Mouse (Mus musculus) lung, embryonic 15.5 days (tissue): ENCODE measurements around the gene Cuedc1. TPM values are rescaled to one million over a fixed set of nuclear protein-coding genes. Genes with fewer than 3 reads are reported as not detected.
A peak's percentile ranks its signal among the peaks of the same experiment; 100 is the strongest.

ENCODE experiments used
- ATAC-seq: fragments of 200-750 bp; cut with Nextera tagmentation; 2 replicates; pipeline ENCODE4 v1.8.0; 2017; ENCODE audit warnings: moderate number of reproducible peaks, borderline replicate concordance; ENCODE audit not compliant: low FRiP score, low TSS enrichment; ENCODE audit errors: extremely low read depth
- H3K27ac ChIP-seq: fragments of 300-500 bp; sonication (generic); 2 replicates; pipeline ENCODE4 v1.5.1; 2015; ENCODE audit warnings: moderate library complexity, mild to moderate bottlenecking, inconsistent platforms
- H3K27me3 ChIP-seq: fragments of 300-500 bp; sonication (generic); 2 replicates; pipeline ENCODE4 v1.6.1; 2015; ENCODE audit warnings: inconsistent platforms
- H3K36me3 ChIP-seq: fragments of 300-500 bp; sonication (generic); 2 replicates; pipeline ENCODE4 v1.6.1; 2015; ENCODE audit warnings: inconsistent platforms
- H3K4me1 ChIP-seq: fragments of 300-500 bp; sonication (generic); 2 replicates; pipeline ENCODE4 v1.6.1; 2015; ENCODE audit warnings: inconsistent platforms
- H3K4me2 ChIP-seq: fragments of 300-500 bp; sonication (generic); 2 replicates; pipeline ENCODE4 v1.6.1; 2015; ENCODE audit warnings: inconsistent platforms, mild to moderate bottlenecking, moderate library complexity
- H3K4me3 ChIP-seq: fragments of 300-500 bp; sonication (generic); 2 replicates; pipeline ENCODE4 v1.5.1; 2015; ENCODE audit warnings: mild to moderate bottlenecking, inconsistent platforms
- H3K9ac ChIP-seq: fragments of 300-500 bp; sonication (generic); 2 replicates; pipeline ENCODE4 v1.6.1; 2015; ENCODE audit warnings: inconsistent platforms
- H3K9me3 ChIP-seq: fragments of 300-500 bp; sonication (generic); 2 replicates; pipeline ENCODE4 v1.6.1; 2016; ENCODE audit warnings: inconsistent platforms
- WGBS: fragments of 180-500 bp; shearing (Covaris S2); methylation state at CpG from one replicate; pipeline ENCODE4 v1.1.7; 2015; 5-methylcytosine and 5-hydroxymethylcytosine counted together
- polyA plus RNA-seq: library from polyadenylated mRNA; unstranded; fragments of >200 nt; fragmentation: Nextera tagmentation; extraction: Ambion mirVana; gene quantifications from 2 replicates; pipeline ENCODE4 v1.2.1, GENCODE M21; 2015

The Cuedc1 gene
- polyA plus RNA-seq, 1 experiment from 2014 or later = 19.7 TPM

DNA sequence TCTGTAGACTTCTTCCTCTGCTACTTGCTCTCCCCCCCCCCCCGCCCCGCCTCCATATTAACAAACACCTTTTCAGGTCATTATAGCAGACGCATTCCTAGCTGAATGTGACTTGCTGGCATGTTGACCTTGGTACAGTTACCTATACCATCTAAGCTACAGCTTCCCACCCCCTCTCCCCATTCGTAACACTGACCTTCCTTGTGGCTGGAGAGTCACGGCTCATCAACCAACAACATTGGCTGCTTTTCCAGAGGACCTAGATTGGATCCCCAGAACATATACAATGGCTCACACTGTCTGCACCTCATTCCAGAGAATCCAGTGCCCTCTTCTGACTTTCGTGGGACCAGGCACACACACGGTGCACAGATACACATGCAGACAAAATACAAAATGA is 27.6 kb downstream of the Cuedc1 start:
- WGBS = 55% methylated on average over 7 of the region's 7 CpGs
- ATAC-seq = no peak

DNA sequence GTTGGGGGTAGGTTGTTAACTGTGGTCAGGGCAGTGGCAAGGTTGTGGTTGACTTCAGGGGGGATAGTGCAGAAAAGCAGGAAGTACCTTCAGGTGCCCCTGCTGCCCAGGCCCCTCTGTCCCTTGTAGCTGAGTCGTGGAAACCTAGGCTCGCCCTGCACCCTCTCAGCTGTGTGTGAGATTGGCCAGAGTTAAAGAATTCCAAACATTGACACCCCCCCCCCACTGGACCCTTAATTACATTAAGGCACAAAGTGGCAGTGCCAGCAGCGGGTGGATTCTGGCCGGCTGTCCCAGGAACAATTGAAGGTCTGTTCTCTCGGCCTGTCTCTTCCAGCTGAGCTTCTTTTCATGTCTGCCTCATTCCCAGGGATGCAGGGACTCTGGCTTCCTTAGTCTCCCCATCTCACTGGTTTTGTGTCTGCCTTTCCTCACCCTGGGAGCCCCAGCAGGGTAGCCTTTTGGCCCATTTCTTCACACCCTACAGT is 28.5 kb downstream of the Cuedc1 start:
- no peak overlapping the region for H3K4me2 ChIP-seq
- H3K4me1 ChIP-seq = peaks cover 20% of the 10 kb centered on the region
- peak overlapping the region; percentile 41; the same call in 1 of the 2 replicates for H3K27ac ChIP-seq
- H3K4me3 ChIP-seq = no peak overlapping the region
- no peak overlapping the region for H3K9ac ChIP-seq
- H3K27me3 ChIP-seq = no peaks in the 10 kb centered on the region
- no peaks in the 10 kb centered on the region for H3K36me3 ChIP-seq
- no peaks in the 10 kb centered on the region for H3K9me3 ChIP-seq
- WGBS = 43% methylated on average over 5 of the region's 5 CpGs
- ATAC-seq = no peak

More for the DNA sequence above, 27.6 kb downstream of the Cuedc1 start:
- Histone ChIP-seq H3K36me3 (no peaks in the 10 kb centered on the region), H3K4me1 (peaks cover 22% of the 10 kb centered on the region), H3K9me3 (no peaks in the 10 kb centered on the region), H3K27ac (0 out of 2 replicates have a peak overlapping the region, but pooled peaks have one; percentile 17), H3K4me2 (no peak overlapping the region), H3K27me3 (no peaks in the 10 kb centered on the region), H3K9ac (no peak overlapping the region), H3K4me3 (no peak overlapping the region)

DNA sequence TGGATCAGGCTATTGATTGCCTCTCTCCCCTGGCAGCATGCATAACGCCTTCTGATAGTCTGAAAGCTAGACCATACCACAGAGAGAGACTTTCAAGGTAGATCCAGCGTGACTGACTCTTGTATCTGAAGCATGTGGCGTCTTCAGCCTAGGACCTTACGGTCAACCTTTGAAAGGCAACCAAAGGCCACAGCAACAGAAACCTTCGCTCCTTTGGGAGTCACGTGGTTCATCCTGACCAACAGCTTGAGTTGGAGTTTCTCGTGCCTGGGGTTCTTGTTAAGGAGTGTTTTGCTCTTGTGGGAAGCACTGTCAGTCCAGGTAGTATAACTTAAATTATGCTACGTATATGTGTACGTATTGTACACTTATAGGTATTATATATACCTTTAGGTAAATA is 30.6 kb downstream of the Cuedc1 start:
- Histone ChIP-seq H3K4me2 (no peak overlapping the region), H3K36me3 (no peaks in the 10 kb centered on the region), H3K4me1 (peaks cover 32% of the 10 kb centered on the region), H3K27ac (no peak overlapping the region), H3K27me3 (no peaks in the 10 kb centered on the region), H3K9me3 (no peaks in the 10 kb centered on the region), H3K9ac (no peak overlapping the region), H3K4me3 (no peak overlapping the region)
- WGBS = 92% methylated on average over 9 of the region's 9 CpGs
- ATAC-seq = no peak

DNA sequence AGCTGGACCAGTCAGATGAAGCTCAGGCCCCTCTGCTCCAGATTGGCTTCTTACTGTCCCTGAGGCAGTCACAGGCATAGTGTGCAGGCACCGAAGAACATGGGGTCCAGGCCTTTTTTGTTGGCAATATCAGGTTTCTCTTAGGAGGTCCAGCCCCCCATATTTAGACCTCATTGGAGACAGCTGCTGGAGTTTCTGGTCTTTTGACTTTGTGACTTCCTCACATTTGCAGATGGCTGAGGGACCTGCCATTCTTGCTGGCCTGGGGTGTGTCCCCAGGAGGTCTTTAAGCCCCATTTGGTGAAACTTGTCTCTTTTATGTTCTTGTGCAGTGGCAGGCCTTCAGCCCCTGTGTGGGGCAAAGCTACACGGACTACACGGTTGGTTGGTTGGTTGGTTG is 31.4 kb downstream of the Cuedc1 start:
- H3K4me3 ChIP-seq = no peak overlapping the region
- no peak for ATAC-seq

DNA sequence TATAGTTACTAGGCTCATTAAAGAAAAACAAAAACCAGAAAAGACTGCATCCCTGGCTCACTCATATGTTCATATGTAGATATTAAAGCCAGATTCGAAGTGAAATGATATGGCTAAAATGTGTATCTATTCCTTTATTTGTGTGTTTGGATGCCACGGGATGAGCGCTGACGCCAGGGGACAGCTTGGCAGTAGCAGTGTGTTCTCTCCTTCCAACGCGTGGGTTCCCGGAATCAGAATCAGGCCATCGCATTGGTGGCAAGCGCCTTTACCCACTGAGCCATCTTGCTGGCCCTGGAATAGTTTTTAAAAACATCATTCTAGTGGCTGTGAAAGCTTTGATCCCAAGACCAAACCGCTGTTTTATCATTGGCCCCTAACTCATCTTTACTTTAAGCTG is 32.1 kb downstream of the Cuedc1 start:
- Histone ChIP-seq H3K27ac (no peak overlapping the region), H3K27me3 (no peaks in the 10 kb centered on the region), H3K4me2 (no peak overlapping the region), H3K4me3 (no peak overlapping the region), H3K4me1 (peaks cover 28% of the 10 kb centered on the region), H3K36me3 (no peaks in the 10 kb centered on the region), H3K9me3 (no peaks in the 10 kb centered on the region), H3K9ac (no peak overlapping the region)
- WGBS = 97% methylated on average over 10 of the region's 10 CpGs
- ATAC-seq = no peak

More for the DNA sequence above, 31.4 kb downstream of the Cuedc1 start:
- H3K9me3 ChIP-seq = no peaks in the 10 kb centered on the region
- no peaks in the 10 kb centered on the region for H3K27me3 ChIP-seq
- H3K27ac ChIP-seq = no peak overlapping the region
- no peaks in the 10 kb centered on the region for H3K36me3 ChIP-seq
- no peak overlapping the region for H3K9ac ChIP-seq
- H3K4me1 ChIP-seq = peaks cover 25% of the 10 kb centered on the region
- 77% methylated on average over 3 of the region's 3 CpGs for WGBS
- no peak overlapping the region for H3K4me2 ChIP-seq

DNA sequence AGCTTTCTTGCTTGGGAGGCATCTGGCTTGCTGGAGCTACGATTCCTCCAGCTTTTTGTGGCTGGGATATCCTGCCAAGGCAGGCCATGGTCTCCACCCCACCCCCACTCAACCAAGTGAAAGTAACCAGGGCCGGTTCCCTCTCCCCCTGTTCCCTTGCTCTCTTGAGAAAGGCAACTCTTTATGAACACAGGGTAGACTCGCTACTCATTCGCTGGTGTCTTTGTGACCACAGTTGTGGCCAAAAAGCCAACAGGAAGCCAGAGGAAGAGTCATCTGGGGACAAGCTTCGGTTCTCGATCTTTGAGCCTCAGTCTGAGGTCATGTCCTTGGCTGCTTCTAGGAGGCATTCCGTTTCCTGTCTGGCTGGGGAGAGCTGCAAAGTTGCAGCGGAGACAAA is 34.0 kb downstream of the Cuedc1 start:
- Histone ChIP-seq H3K27ac (peak overlapping the region; percentile 35), H3K4me3 (no peak overlapping the region), H3K36me3 (no peaks in the 10 kb centered on the region), H3K9me3 (no peaks in the 10 kb centered on the region), H3K27me3 (no peaks in the 10 kb centered on the region), H3K9ac (no peak overlapping the region), H3K4me1 (peaks cover 24% of the 10 kb centered on the region), H3K4me2 (peak overlapping the region; percentile 26)
- ATAC-seq = 0 out of 2 replicates have a peak, but pooled peaks have one; percentile 27
- 16% methylated on average over 8 of the region's 8 CpGs for WGBS

DNA sequence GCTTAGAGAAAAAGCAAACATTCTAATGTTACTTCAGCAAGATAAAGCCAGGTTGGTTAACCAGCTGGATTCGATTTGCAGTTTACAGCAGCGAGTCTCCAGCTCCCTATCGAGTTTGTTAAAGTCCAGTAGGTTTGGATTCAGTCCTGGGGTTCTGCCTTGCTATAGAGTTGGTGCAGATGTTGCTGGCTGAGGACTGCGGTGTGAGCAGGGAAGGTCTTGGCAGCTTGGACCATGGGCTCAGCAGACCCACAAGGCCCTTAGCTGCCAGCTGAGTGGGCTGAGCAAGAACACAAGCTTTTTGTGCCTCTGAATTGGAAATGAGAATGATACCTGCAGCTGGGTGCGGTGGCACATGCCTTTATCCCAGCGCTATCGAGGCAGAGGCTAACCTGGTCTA is 37.4 kb downstream of the Cuedc1 start:
- Histone ChIP-seq H3K27me3 (no peaks in the 10 kb centered on the region), H3K4me3 (no peak overlapping the region), H3K9ac (no peak overlapping the region), H3K4me2 (no peak overlapping the region), H3K27ac (no peak overlapping the region), H3K9me3 (no peaks in the 10 kb centered on the region), H3K36me3 (no peaks in the 10 kb centered on the region), H3K4me1 (peaks cover 41% of the 10 kb centered on the region)
- 54% methylated on average over 7 of the region's 7 CpGs for WGBS
- no peak for ATAC-seq

DNA sequence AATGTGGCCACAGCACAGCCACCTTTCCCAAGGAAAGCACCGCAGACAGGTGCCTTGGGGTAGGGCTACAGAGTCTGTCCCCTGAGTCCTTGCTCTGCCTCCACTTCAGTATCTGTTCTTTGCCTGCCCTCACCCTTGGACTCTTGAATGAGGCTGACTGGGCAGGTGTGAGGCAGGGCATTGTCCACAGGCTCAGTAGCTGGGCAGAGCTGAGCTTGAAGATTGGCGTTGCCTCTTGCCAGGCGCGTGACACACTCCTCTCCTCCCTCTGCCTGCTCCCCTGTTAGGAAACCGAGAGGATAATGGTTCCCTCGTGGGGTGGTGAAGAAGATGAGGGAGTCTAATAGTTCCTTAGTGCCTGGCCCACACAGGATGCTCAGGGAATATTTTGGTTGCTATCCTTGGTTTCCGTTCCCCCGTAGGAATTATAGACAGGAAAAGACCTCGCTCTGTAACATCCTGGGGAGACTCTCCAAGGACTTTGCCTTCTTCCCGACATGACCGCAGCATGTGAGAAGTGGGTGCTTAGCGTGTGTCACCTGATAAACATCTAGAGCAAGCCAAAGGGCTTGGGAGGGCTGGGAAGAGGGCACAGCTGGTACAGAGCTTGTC is 40.1 kb downstream of the Cuedc1 start:
- Histone ChIP-seq H3K4me1 (peaks cover 46% of the 10 kb centered on the region), H3K4me3 (no peak overlapping the region), H3K36me3 (no peaks in the 10 kb centered on the region), H3K4me2 (no peak overlapping the region), H3K9me3 (no peaks in the 10 kb centered on the region), H3K27me3 (no peaks in the 10 kb centered on the region), H3K9ac (no peak overlapping the region), H3K27ac (no peak overlapping the region)
- 60% methylated on average over 12 of the region's 12 CpGs for WGBS
- ATAC-seq = no peak

DNA sequence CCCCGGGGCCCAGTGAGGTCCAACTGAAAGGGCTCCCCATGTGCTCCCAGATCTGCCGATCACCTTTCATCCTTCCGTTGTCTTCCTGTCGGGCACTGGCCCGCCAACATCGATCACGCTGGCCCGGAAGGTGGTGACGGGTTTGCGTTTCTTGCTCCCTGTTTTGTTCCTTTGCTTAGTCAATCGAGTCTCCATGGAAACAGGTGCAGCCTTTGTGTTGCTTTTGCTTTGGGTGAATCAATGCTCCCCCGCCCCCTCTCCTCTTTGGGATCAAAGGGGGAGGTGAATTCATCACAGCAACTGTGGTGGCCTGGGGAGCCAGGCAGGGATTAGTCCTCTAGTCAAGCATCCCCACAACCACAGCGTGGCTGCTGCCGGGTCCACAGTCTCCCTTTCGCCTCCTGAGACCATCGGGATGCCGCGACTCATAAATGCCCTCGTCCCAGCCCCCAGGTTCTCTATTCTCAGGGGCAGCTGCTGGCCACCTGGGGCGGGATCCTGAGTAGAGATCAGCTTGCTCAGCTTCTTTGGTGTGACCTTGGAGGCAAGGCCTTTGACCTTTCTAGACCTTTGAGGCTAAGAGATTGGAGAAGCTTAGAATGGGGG is 41.5 kb downstream of the Cuedc1 start:
- H3K27me3 ChIP-seq = no peaks in the 10 kb centered on the region
- ATAC-seq = no peak
- H3K9ac ChIP-seq = no peak overlapping the region; the same call in 1 of the 2 replicates
- no peaks in the 10 kb centered on the region for H3K9me3 ChIP-seq
- H3K27ac ChIP-seq = no peak overlapping the region
- H3K36me3 ChIP-seq = no peaks in the 10 kb centered on the region
- peaks cover 46% of the 10 kb centered on the region for H3K4me1 ChIP-seq
- peak overlapping the region; percentile 26; the same call in 1 of the 2 replicates for H3K4me2 ChIP-seq
- WGBS = 26% methylated on average over 20 of the region's 20 CpGs
- no peak overlapping the region for H3K4me3 ChIP-seq

DNA sequence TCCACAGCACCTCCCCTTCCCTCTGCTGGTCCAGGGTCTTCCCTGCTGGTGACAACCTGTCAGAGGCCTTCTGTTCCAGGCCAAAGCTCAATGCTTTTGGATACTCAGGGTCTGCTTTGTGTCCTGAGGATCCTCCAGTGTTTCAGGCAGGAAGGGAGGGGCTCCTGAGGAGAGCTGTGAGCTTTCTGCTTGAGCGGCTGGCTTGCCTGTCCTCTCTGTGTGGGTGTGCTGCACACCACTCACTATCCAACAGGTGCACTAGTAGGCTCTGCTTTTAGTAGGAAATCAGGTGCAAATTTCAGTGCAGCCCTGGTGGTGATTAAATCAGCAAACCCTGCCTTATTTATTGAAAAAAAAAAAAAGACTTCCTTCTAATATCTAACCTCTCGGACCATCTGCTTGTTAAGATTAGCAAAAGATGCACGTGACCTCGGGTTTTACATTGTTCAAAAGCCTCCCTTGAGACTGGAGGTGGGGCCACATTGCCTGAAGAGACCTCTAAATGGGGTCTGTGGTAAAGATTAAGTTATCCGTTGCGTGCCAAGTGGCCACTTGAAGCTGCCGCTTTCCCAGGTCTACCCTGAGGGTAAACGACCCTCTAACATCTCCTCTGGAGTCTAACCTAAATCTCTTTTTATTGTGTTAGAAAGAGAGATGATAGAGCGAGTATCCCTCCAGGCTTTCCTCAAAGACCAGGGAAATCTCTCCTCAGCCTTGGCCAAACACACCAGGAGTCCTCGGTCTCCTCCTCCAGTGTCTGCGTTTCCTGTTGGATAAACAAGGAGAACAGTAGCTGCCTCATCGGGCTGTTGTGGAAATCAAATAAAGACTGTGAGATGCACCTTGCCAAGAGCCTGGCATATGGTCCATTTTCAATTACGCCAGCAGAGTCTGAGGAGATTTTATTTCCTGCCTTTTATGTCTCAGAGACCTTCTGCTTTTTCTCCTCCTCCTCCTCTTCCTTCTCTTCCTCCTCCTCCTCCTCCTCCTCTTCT is 42.5 kb downstream of the Cuedc1 start:
- Histone ChIP-seq H3K27me3 (no peaks in the 10 kb centered on the region), H3K9me3 (no peaks in the 10 kb centered on the region), H3K27ac (no peak overlapping the region), H3K36me3 (no peaks in the 10 kb centered on the region), H3K4me2 (peak overlapping the region; percentile 9; the same call in 1 of the 2 replicates), H3K4me1 (peaks cover 40% of the 10 kb centered on the region), H3K4me3 (no peak overlapping the region), H3K9ac (no peak overlapping the region)
- ATAC-seq = no peak
- 41% methylated on average over 13 of the region's 13 CpGs for WGBS

DNA sequence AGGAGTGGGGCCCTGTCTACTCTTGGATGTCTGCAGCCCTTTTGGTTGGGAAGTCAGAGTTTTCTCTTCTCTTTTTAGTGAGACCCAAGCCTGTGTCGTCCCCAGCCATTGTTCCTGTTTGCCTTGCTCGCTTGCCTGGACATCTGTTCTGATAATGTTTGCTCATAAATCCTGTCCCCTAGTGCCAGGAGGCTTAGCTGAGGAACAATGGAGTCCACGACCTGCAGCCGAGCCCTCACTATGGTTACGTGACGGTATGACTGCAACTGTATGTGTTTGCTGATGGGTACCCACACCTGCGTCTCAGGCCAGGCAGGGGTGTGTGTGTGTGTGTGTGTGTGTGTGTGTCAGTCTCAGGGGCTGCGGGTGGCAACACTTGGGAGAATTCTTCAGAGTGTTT is 44.5 kb downstream of the Cuedc1 start:
- Histone ChIP-seq H3K4me3 (no peak overlapping the region), H3K9me3 (no peaks in the 10 kb centered on the region), H3K4me2 (no peak overlapping the region), H3K27ac (peak overlapping the region; percentile 30; the same call in 1 of the 2 replicates), H3K36me3 (no peaks in the 10 kb centered on the region), H3K9ac (no peak overlapping the region), H3K27me3 (no peaks in the 10 kb centered on the region), H3K4me1 (peaks cover 57% of the 10 kb centered on the region)
- WGBS = 37% methylated on average over 8 of the region's 8 CpGs
- ATAC-seq = no peak
